Mouse (Mus musculus): ENCODE data around the gene Aoc2. TPM values are rescaled to one million over a fixed set of nuclear protein-coding genes. Genes with fewer than 3 reads are reported as not detected.

Aoc2 gene
- 10 to 100 TPM; 13.2 to 14.9 TPM for total RNA-seq (2023)

DNA sequence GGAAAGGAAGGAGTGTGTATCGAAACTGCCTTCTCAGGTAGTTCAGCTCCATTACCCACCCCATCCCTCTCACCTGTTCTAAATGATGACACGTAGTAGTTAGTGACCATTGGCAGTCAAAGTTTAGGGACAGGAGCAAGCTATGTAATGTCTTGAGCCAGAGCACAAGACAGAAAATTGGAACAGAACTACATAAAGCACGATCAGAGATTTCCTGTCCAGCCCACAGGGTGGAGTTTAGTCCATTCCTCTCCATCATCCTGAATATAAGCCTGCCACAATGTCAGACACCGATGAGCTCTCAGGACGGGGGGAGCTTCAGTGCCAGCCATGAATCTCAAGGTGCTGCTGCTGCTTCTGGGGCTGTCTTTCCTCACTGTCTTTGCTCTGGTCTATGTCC, at the start of gene Aoc2:
Gene Aoc2 (plus strand): TSS at position 301 of the 400 bp plus-strand sequence.

DNA sequence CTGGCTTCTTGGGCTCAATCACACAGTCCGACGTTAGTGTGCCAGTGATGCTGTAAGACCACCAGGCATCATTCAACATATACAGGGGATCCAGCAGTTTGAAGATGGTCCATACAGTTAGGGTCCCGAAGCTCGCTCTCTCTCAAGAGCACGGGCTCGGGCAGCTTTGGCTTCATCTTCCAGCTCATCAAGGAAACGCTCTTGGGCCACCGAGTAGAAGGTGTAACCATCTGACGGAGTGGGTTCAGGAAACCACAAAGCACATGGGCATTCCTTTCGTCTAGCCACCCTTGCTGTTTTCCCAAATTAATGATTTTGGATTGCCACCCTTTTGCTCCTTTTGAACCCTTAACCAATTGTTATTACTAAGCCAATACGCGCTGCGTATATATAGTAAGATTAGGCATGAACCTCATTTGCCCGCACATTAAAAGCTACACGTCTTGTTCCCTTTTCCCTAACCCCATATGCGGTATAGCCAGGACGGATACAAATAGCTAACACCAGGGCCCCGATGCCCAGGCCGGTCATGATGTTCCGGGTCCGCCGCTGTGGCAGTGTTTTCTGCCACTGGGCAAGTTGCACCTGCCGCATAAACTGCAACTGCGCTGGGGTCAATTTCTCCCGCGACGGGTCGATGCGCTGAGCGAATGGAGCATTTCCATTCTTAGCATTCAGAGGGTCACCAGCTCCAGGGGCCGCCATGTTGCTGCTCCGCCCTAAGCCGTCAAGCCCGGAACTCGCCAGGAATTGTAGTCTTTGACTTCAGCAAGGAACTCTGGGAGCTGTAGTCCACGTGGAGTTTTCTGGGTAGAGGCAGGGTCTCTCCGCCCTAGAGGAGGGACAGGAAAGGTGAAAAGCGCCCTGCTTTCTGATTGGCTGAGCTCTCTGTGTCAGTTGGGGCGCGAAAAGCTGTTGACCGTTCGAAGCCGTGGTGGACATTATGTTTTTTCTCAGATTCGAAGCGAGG, 46.4 kb upstream of the Aoc2 start, which contains the start of the genes Cntd1 and Coa3:
Gene Cntd1 (plus strand): TSS at position 790 of the 970 bp plus-strand sequence.
Gene Coa3 (minus strand): TSS at position 892 of the 970 bp plus-strand sequence.

DNA sequence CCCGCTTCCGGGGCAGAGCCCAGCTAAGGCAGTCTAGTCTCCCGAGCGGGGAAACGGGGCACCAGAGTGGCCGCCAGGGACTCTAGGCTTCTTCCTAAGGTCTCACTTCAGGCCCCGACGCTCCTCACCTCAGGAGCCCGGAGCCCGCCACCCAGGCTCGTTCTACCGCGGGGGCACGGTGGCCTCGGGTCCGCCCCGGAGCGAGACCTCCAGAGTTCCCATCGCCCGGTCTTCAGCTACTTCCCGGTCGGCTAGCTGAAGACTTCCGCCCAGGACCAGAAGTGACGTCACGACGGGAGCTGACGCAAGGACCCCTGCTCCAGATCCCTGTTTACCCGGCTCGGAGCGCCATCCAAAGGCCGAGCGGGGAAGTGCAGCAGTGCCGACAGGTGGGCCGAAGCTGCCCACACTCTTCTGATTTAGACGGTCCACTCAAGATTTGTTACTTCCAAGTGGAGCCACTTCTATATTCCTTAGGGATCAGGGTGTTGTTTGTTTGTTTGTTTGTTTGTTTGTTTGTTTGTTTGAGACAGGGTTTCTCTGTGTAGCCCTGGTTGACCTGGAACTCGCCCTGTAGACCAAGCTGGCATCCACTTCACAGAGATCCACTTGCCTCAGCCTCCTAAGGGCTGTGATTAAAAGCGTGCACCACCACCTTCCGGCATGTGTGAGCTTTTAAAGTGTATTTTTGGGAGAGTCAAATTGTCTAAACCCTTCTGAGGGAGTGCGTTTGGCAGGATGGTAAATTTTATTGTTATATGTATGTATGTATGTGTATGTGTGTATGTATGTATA, 22.7 kb upstream of the Aoc2 start, which contains the start of gene Becn1:
Gene Becn1 (minus strand): TSS at position 283 of the 795 bp plus-strand sequence.

DNA sequence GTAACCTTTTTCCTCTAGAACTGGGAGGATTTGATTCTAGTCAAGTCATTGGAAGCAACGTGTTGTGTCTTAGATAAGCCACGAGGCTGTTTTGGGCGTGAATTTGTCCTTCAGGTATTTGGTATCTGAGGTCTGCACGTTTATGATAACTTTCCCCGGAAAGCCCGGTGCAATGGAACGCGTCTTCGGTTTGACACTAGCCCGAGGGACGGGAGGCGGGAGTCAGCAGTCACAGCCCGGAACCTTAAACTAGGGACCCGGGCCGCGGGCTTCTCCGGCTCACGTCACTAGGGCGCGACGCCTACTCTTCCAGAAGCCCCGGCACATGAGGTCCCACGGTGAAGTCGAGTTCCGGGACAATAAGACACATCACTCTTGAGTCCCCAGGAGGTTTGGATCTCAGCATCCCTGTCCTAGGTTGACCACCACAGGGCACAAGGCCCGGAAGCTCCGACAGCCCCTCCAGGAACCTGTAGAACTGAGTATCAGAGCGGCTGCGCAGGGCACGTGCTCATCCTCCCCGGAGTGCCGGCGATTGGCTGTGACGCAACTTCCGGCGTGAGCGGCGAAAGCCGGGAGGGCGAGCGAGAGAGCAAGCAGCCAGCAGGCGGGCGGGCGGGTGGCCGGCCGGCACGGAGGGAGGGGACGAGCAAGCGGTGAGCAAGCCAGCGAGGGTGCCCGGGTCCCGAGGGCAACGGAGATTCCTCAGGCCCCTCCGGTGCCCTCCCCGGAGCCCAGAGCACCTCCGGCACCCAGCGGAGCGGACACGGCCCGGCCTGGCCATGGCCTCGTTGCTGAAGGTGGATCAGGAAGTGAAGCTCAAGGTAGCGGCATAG, 9.0 kb upstream of the Aoc2 start, which contains the start of gene Psme3:
Gene Psme3 (plus strand): TSS at position 549 of the 836 bp plus-strand sequence.

DNA sequence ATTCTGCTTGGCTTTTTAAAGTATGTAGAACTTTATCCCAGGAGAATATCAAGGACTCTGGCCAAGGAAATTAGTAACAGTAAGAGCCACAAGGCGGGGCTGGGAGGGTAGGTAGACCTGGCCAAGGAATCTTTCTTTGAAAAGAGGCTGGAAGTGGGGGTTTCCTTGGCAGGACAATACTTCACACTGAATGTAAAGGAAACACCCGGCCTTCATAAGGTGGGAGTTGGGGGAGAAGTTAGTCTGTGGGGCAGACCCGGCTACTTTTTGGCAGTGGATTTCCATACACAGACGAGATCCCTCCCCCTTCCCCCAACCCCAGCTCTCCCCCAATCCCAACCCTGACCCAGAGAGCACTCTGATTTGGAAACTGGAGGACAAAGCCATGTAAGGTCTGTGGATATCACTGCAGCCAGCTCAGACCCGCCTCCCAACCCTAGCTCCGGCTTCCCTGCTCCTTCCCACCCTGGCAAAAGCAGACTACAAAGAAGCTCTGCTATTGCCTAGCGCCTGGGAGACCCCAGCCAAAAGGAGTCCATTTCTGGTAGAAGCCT, 5.6 kb downstream of the Aoc2 start, which contains the start of gene Aoc3:
Gene Aoc3 (plus strand): TSS at position 235 of the 554 bp plus-strand sequence.

DNA sequence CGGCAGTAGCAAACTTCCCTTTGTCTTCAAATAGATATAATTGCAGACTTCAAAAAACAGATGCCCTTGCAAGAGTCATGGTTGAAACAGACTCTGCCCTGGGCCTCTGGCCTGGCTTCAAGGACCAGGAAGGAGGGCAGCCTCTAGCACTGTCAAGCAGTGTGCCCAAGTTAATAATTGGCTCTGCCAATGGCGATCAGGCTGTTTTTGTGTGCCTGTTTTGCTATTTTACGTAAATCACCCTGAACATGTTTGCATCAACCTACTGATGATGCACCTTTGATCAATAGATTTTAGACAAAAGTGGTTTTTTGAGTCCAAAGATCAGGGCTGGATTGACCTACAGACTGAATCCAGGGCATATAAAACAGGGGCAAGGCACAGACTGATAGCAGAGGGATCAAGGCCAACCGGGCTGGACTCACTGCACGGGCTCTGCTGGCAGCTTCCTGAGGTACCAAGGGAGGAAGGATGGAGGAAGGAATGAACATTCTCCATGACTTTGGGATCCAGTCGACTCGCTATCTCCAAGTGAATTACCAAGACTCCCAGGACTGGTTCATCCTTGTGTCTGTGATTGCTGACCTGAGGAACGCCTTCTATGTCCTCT, 42.6 kb downstream of the Aoc2 start, which contains the start of gene G6pc:
Gene G6pc (plus strand): TSS at position 236 of the 610 bp plus-strand sequence.

Other genes starting within 250 kb of the Aoc2 start
- gene Hsd17b1, start 246.7 kb upstream of the Aoc2 start, total RNA-seq (2023), result 1 to 10 TPM; 2.2 to 2.9 TPM
- gene Coasy, start 242.5 kb upstream of the Aoc2 start, total RNA-seq (2023), result 10 to 100 TPM; 18.3 to 21.7 TPM
- gene Mlx, start 237.8 kb upstream of the Aoc2 start, total RNA-seq (2023), result 10 to 100 TPM; 36.8 to 37.6 TPM
- gene Psmc3ip, start 229.6 kb upstream of the Aoc2 start, total RNA-seq (2023), result 1 to 10 TPM; 2.9 to 3.5 TPM
- gene Retreg3, start 205.2 kb upstream of the Aoc2 start, total RNA-seq (2023), result 10 to 100 TPM; 85.9 to 89.2 TPM
- 10 to 100 TPM; 14.2 to 17.4 TPM for gene Tubg1, start 205.1 kb upstream of the Aoc2 start, total RNA-seq (2023)
- gene Tubg2, start 169.2 kb upstream of the Aoc2 start, total RNA-seq (2023), result 1 to 10 TPM; 3.2 to 7.1 TPM
- gene Cntnap1, start 154.5 kb upstream of the Aoc2 start, total RNA-seq (2023), result under 1 TPM; 0.21 to 0.32 TPM
- 1 to 10 TPM in 1 of 2 experiments, under 1 TPM in 1; 0.95 to 1.4 TPM for gene Plekhh3, start 153.7 kb upstream of the Aoc2 start, total RNA-seq (2023)
- not detected for gene Ccr10, start 149.6 kb upstream of the Aoc2 start, total RNA-seq (2023)
- gene Ezh1, start 98.6 kb upstream of the Aoc2 start, total RNA-seq (2023), result 10 to 100 TPM; 89.5 to 93.8 TPM
- not detected for gene Ramp2, start 79.0 kb upstream of the Aoc2 start, total RNA-seq (2023)
- gene Vps25, start 71.4 kb upstream of the Aoc2 start, total RNA-seq (2023), result 10 to 100 TPM; 69.8 to 82.7 TPM
- under 1 TPM; 0.20 to 0.77 TPM for gene Wnk4, start 64.5 kb upstream of the Aoc2 start, total RNA-seq (2023)
- under 1 TPM in 1 of 2 experiments, not detected in 1; 0.29 TPM for gene Cntd1, start 46.1 kb upstream of the Aoc2 start, total RNA-seq (2023)
- 10 to 100 TPM; 30.6 to 33.6 TPM for gene Coa3, start 45.9 kb upstream of the Aoc2 start, total RNA-seq (2023)
- 100 to 1,000 TPM; 185 to 187 TPM for gene Becn1, start 22.8 kb upstream of the Aoc2 start, total RNA-seq (2023)
- gene Psme3, start 8.8 kb upstream of the Aoc2 start, total RNA-seq (2023), result 100 to 1,000 TPM; 143 to 148 TPM
- under 1 TPM in 1 of 2 experiments, not detected in 1; 0.50 TPM for gene Aoc3, start 5.5 kb downstream of the Aoc2 start, total RNA-seq (2023)
- not detected for gene G6pc, start 42.5 kb downstream of the Aoc2 start, total RNA-seq (2023)
- 10 to 100 TPM; 30.7 to 36.3 TPM for gene Aarsd1, start 92.6 kb downstream of the Aoc2 start, total RNA-seq (2023)
- gene Gm27029, start 99.7 kb downstream of the Aoc2 start, total RNA-seq (2023), result 1 to 10 TPM in 1 of 2 experiments, not detected in 1; 2.8 TPM
- gene Rundc1, start 100.0 kb downstream of the Aoc2 start, total RNA-seq (2023), result 10 to 100 TPM; 22.5 to 22.6 TPM
- gene Ptges3l, start 100.3 kb downstream of the Aoc2 start, total RNA-seq (2023), result 1 to 10 TPM; 1.9 to 2.6 TPM
- gene Rpl27, start 117.2 kb downstream of the Aoc2 start, total RNA-seq (2023), result 100 to 1,000 TPM; 111 to 123 TPM
- gene Ifi35, start 123.3 kb downstream of the Aoc2 start, total RNA-seq (2023), result 10 to 100 TPM; 72.3 to 76.1 TPM
- under 1 TPM in 1 of 2 experiments, not detected in 1; 0.52 TPM for gene Rnd2, start 139.9 kb downstream of the Aoc2 start, total RNA-seq (2023)
- 10 to 100 TPM; 18.7 to 19.2 TPM for gene Vat1, start 141.2 kb downstream of the Aoc2 start, total RNA-seq (2023)
- gene Brca1, start 226.9 kb downstream of the Aoc2 start, total RNA-seq (2023), result 1 to 10 TPM; 8.8 to 9.8 TPM
- 100 to 1,000 TPM; 128 to 161 TPM for gene Nbr1, start 227.1 kb downstream of the Aoc2 start, total RNA-seq (2023)

All from B cell, adult 67 days (primary cell).